Mouse (Mus musculus) intestine, embryonic 14.5 days (tissue): Measurements from ENCODE around the gene Rab3c. TPM values are rescaled to one million over a fixed set of nuclear protein-coding genes. Genes with fewer than 3 reads are reported as not detected.

ENCODE experiments used
- ATAC-seq: fragments of 200-750 bp; cut with Nextera tagmentation; replicated peaks from 2 replicates; pipeline ENCODE4 v1.8.0; 2017; ENCODE audit warnings: low read depth, moderate number of reproducible peaks, moderate TSS enrichment, moderate library complexity; ENCODE audit not compliant: low FRiP score, low TSS enrichment
- DNase-seq: peaks from one replicate; pipeline ENCODE4 v3.0.0-alpha.2; 2018; ENCODE audit warnings: low spot score
- H3K27ac ChIP-seq: fragments of 300-500 bp; sonication (generic); 2 replicates; pipeline ENCODE4 v1.5.1; 2014; ENCODE audit warnings: low read depth, mild to moderate bottlenecking, control low read depth
- H3K27me3 ChIP-seq: fragments of 300-500 bp; sonication (generic); replicated peaks from 2 replicates; pipeline ENCODE4 v1.6.1; 2014; ENCODE audit warnings: low read length, control low read depth; ENCODE audit not compliant: control insufficient read depth, insufficient read depth
- H3K36me3 ChIP-seq: fragments of 300-500 bp; sonication (generic); 2 replicates; pipeline ENCODE4 v1.6.1; 2014; ENCODE audit warnings: low read length, control low read depth; ENCODE audit not compliant: control insufficient read depth, insufficient read depth
- H3K4me1 ChIP-seq: fragments of 300-500 bp; sonication (generic); replicated peaks from 2 replicates; pipeline ENCODE4 v1.6.1; 2014; ENCODE audit warnings: low read length, control low read depth, mixed read lengths; ENCODE audit not compliant: control insufficient read depth, insufficient read depth
- H3K4me2 ChIP-seq: fragments of 300-500 bp; sonication (generic); 2 replicates; pipeline ENCODE4 v1.6.1; 2014; ENCODE audit warnings: low read length
- H3K4me3 ChIP-seq: fragments of 300-500 bp; sonication (generic); 2 replicates; pipeline ENCODE4 v1.5.1; 2014; ENCODE audit warnings: low read depth, low read length, control low read depth, mixed read lengths
- H3K9ac ChIP-seq: fragments of 300-500 bp; sonication (generic); 2 replicates; pipeline ENCODE4 v1.6.1; 2014; ENCODE audit warnings: mild to moderate bottlenecking, low read length
- H3K9me3 ChIP-seq: fragments of 300-500 bp; sonication (generic); 2 replicates; pipeline ENCODE4 v1.6.1; 2016; ENCODE audit warnings: low read length, control low read depth; ENCODE audit not compliant: control insufficient read depth
- WGBS: fragments of 180-500 bp; shearing (Covaris S2); extraction: QIAGEN DNeasy Blood & Tissue Kit; methylation state at CpG from one replicate; pipeline ENCODE4 v1.1.7; 2014; 5-methylcytosine and 5-hydroxymethylcytosine counted together
- polyA plus RNA-seq: library from polyadenylated mRNA; unstranded; fragments of >200 nt; fragmentation: Nextera tagmentation; extraction: Ambion mirVana; gene quantifications from 2 replicates; pipeline ENCODE4 v1.2.1, GENCODE M21; 2014

The Rab3c gene
- polyA plus RNA-seq, 1 experiment from 2014 or later = 5.5 TPM

DNA sequence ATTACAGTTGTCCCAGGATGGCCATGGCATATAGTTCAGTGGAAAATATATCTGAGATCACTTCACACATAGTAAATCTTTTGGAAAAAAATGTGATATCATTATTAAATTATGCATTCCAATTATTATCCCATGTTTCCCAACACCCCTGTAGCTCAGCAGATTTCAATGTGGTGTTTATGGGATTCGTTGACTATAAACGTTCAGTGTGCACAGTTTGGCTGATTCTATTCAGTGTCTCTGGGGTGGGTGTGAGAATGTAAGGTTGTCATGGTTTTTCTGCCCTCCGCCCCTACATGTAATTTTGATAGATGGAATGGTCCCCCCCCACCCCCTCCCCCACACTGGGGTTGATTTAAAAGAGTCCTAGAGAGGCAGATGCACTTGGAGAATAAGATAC is 242.3 kb downstream of the Rab3c start:
- Histone ChIP-seq H3K36me3 (no peaks in the 10 kb centered on the region), H3K27me3 (no peaks in the 10 kb centered on the region), H3K9ac (no peak overlapping the region), H3K27ac (no peak overlapping the region), H3K4me1 (no peaks in the 10 kb centered on the region), H3K4me2 (no peak overlapping the region), H3K9me3 (no peaks in the 10 kb centered on the region), H3K4me3 (no peak overlapping the region)
- DNase-seq = no peak
- no peak for ATAC-seq
- WGBS = 92% methylated on average over 3 of the region's 3 CpGs

DNA sequence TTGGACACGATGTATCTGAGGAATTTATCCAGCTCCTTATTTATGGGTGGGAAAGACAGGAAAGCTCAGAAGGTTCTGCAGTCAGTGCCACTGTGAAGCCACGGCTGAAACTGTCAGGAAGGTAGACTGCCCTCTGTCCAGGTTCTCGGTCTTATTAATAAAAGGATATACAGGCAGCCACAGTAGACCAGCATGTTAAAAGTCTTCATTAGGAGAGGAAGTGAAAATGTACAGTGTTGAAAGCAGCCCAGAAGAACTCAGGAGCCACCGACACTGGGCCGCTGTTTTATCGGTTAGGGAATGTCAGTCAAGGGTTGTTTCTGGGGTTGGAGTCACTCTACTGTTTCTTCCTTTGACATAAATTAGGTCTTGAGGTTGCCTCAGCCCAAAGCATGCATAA is 245.9 kb downstream of the Rab3c start:
- Histone ChIP-seq H3K27ac (no peak overlapping the region), H3K4me1 (no peaks in the 10 kb centered on the region), H3K36me3 (no peaks in the 10 kb centered on the region), H3K9me3 (no peaks in the 10 kb centered on the region), H3K9ac (no peak overlapping the region), H3K4me2 (no peak overlapping the region), H3K4me3 (no peak overlapping the region), H3K27me3 (no peaks in the 10 kb centered on the region)
- ATAC-seq (no peak), DNase-seq (peak; percentile 7)
- 70% methylated on average over 6 of the region's 6 CpGs for WGBS

DNA sequence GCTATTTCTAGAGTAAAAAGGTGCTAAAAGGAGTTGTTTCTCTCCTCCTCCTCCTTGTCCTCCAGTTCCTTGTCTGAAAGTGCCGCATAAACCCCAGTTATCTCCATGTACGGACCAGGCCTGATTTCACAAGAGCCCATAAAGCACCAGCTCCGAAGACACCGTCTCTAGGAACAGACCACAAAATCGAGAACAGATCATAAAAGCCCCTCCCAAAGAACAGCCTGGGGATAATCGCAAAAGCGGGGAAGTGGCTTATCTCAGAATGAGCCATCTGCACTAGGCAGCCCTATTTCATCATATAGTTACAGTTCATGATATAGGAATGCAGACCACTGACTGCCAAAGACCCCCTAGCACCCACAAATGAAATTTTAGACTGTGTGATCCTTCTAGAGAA is 246.8 kb downstream of the Rab3c start:
- H3K9ac ChIP-seq = no peak overlapping the region
- no peak overlapping the region for H3K4me3 ChIP-seq
- H3K27me3 ChIP-seq = no peaks in the 10 kb centered on the region
- H3K4me2 ChIP-seq = no peak overlapping the region
- H3K4me1 ChIP-seq = no peaks in the 10 kb centered on the region
- no peak overlapping the region for H3K27ac ChIP-seq
- WGBS = 69% methylated on average over 7 of the region's 7 CpGs
- DNase-seq (no peak), ATAC-seq (no peak)
- no peaks in the 10 kb centered on the region for H3K36me3 ChIP-seq
- H3K9me3 ChIP-seq = no peaks in the 10 kb centered on the region

DNA sequence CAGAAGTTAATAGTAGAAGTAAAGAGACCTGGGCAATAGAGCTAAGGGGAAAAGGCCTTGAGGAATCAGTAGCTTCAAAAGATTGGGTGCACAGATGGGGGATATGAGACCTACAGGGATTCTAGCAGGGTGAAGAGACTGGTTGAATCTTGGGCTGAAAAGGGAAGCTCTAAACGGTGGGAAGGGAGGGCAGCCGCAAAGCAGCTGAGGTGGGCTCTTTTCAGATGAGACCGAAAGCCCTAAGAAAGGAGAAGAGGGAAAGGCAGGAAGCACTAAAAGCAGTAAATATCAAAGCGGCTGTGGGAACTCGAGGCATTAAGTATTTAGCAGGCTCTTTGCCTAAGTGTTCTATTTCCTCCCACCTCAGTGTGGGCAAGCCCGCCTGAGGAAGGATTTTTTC is 248.9 kb downstream of the Rab3c start:
- no peak overlapping the region for H3K4me2 ChIP-seq
- H3K36me3 ChIP-seq = no peaks in the 10 kb centered on the region
- H3K4me1 ChIP-seq = no peaks in the 10 kb centered on the region
- DNase-seq = no peak
- no peak overlapping the region for H3K9ac ChIP-seq
- no peaks in the 10 kb centered on the region for H3K27me3 ChIP-seq
- 6% methylated on average over 6 of the region's 6 CpGs for WGBS
- H3K9me3 ChIP-seq = no peaks in the 10 kb centered on the region
- H3K27ac ChIP-seq = no peak overlapping the region
- H3K4me3 ChIP-seq = no peak overlapping the region
- ATAC-seq = no peak

DNA sequence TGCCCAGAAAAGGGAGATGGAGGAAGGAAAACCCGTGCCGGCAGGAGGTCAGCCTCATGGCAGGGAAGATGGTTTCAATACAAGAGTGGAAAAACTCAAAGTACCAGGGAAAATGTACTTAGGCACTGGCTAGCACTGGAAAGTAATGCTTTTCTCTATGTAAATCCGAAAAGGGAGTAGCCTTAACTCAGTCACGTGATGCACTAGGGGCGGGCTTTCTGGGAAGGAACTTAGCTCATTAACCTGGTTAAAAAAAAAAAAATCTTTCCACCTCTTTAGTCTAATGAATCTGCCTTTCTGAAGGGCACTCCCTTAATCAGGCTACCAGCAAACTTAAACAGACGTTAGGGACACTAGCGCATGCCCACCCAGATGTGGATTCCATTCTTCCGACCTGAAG is 249.7 kb downstream of the Rab3c start:
- no peaks in the 10 kb centered on the region for H3K4me1 ChIP-seq
- no peaks in the 10 kb centered on the region for H3K27me3 ChIP-seq
- H3K9me3 ChIP-seq = no peaks in the 10 kb centered on the region
- no peak overlapping the region for H3K9ac ChIP-seq
- H3K27ac ChIP-seq = no peak overlapping the region
- no peak overlapping the region for H3K4me2 ChIP-seq
- DNase-seq (no peak), ATAC-seq (no peak)
- no peaks in the 10 kb centered on the region for H3K36me3 ChIP-seq
- WGBS = 69% methylated on average over 8 of the region's 8 CpGs
- H3K4me3 ChIP-seq = no peak overlapping the region

DNA sequence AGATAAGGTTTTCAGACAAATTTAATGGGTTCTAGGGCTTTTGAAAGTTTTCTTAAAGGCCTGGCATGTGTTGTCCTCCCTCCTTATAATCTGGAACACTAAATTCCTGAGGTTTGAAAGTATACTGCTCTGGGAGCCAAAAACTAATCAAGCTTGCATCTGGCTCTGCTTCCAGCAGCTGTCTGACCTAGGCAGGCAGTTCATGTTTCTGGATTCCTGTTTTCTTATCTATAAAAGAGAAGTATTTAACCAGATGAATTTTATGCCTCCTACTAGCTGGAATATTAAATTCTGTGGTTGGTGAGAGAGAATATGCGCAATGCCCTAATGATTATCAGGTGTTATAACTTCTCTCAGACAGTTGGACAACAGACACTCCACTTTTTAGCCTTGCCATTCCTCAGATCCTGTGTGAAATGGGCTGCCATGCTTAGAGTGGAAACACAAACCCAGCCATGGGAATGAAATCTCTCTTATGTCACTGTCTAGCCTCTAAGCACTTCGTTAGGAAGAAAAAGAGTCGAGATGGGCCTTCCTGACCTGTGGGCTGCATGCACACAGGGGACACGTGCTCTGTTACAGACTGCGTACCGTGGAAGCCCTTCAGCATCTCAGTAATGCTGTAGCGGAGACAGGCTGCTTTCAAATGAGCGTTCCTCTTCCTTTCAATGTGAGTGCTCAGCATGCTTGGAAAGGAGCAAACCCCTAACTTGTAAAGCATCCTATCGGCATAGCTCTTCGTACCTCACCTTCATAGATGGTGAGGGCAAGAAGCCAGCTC is 256.2 kb downstream of the Rab3c start:
- no peak overlapping the region for H3K27ac ChIP-seq
- no peak overlapping the region for H3K9ac ChIP-seq
- ATAC-seq (no peak), DNase-seq (no peak)
- no peak overlapping the region for H3K4me3 ChIP-seq
- WGBS = 85% methylated on average over 10 of the region's 10 CpGs
- 0 out of 2 replicates have a peak, but pooled peaks cover 2% of the 10 kb centered on the region for H3K4me1 ChIP-seq
- no peaks in the 10 kb centered on the region for H3K36me3 ChIP-seq
- no peak overlapping the region for H3K4me2 ChIP-seq
- H3K27me3 ChIP-seq = no peaks in the 10 kb centered on the region
- H3K9me3 ChIP-seq = no peaks in the 10 kb centered on the region

DNA sequence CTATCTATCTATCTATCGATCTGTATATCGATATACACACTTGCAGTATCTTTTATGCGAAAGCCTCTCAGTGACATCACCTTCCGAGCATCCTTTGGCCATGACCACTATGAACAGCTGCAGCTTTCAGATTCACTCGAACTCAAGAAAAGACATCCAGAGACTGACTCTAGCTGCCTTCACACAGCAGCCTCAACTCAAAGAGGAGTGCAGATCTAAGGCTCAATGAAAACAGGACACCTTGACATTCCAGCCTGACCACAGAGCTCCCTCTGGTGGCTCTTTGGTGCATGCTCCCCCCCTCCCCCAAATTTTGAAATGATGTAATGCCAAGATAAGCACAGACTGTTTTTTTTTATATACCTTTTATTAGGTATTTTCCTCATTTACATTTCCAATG is 257.8 kb downstream of the Rab3c start:
- Histone ChIP-seq H3K27ac (no peak overlapping the region), H3K4me3 (no peak overlapping the region), H3K27me3 (no peaks in the 10 kb centered on the region), H3K4me2 (no peak overlapping the region), H3K9me3 (no peaks in the 10 kb centered on the region), H3K36me3 (no peaks in the 10 kb centered on the region), H3K4me1 (0 out of 2 replicates have a peak, but pooled peaks cover 8% of the 10 kb centered on the region), H3K9ac (no peak overlapping the region)
- no peak for ATAC-seq
- DNase-seq = no peak
- WGBS = 82% methylated on average over 5 of the region's 5 CpGs

DNA sequence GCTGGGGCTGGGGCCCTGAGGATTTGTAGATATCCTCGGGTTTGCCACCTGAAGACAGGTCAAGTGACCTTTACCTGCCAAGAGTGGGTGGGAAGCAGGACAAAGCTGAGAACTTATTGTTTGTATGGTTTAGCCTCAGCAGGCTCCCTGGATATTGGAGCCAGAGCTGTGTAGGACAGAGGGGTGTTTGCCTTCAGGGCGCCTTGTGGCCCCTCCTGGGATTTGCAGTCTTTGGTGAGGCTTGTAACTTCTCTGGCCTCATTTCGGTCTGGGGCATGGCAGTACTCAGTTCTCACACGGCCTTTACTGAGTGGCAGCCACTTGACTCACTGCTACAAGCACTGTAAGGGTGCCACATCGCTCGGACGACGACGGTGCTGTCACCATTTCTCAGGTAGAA is 261.0 kb downstream of the Rab3c start:
- no peaks in the 10 kb centered on the region for H3K27me3 ChIP-seq
- 48% methylated on average over 9 of the region's 9 CpGs for WGBS

More for the DNA sequence above, 261.0 kb downstream of the Rab3c start:
- H3K4me3 ChIP-seq = no peak overlapping the region
- H3K9me3 ChIP-seq = no peaks in the 10 kb centered on the region
- 0 out of 2 replicates have a peak, but pooled peaks cover 8% of the 10 kb centered on the region for H3K4me1 ChIP-seq
- peak; percentile 16; the same call in 1 of the 2 replicates for ATAC-seq
- no peaks in the 10 kb centered on the region for H3K36me3 ChIP-seq
- DNase-seq = no peak
- no peak overlapping the region for H3K27ac ChIP-seq
- no peak overlapping the region for H3K9ac ChIP-seq
- H3K4me2 ChIP-seq = peak overlapping the region; percentile 60
